Mouse (Mus musculus) heart, postnatal 0 days (tissue): Measurements from ENCODE around the gene Siglece.

Source experiments
- CTCF ChIP-seq: IDR thresholded peaks from 2 replicates; pipeline ENCODE4 v1.5.1; 2016; ENCODE audit warnings: antibody characterized with exemption, control low read depth, low read depth
- EP300 ChIP-seq: IDR thresholded peaks from 2 replicates; pipeline ENCODE4 v1.6.1; 2016; ENCODE audit warnings: antibody characterized with exemption, low read depth

DNA sequence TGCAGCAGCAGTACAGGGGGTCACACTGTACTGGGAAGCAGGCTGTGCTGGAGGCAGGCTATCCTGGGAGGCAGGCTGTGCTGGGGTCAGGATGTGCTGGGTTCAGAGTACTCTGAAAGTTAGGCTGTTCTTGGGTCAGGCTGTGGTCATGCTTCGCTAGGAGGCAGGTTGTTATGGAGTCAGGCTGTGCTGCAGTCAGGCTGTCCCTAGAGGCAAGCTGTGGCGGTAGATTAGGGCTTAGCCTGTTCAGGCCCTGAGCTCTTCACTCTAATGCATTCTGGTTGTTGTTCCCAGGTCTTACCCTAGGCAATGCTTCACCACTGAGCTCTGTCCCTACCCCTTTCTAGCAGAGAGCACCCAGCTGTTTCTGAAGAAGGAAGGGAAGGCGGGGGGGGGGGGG is 34.9 kb downstream of the Siglece start:
- TF ChIP-seq CTCF (no peak), EP300 (no peak)
